Mouse (Mus musculus) left cerebral cortex, adult 11 months (tissue): Measurements from ENCODE around the gene Fgf14.
A peak's percentile ranks its signal among the peaks of the same experiment; 100 is the strongest.
"Not testable (repeated sequence)": the region's sequence is repeated elsewhere in the genome, so short reads cannot be mapped to it uniquely, and the experiment has no call there.

Experiments
- DNase-seq: peaks from one replicate; pipeline ENCODE4 v3.0.0; 2022; ENCODE audit warnings: low spot score

Gene Fgf14

GRCm38 (mm10) chr14:124676506-124677177 lies at the start of gene Fgf14:
Gene Fgf14, minus strand, starts transcription at chr14:124677127.
- no peak for DNase-seq

GRCm38 (mm10) chr14:124677379-124677778 lies 452 bp upstream of the Fgf14 start:
- DNase-seq, result peak; percentile 67

- DNase-seq, result peak; percentile 52
Measured at GRCm38 (mm10) chr14:124675654-124676505, 1.0 kb downstream of the Fgf14 start.

GRCm38 (mm10) chr14:124675142-124675653 lies 1.7 kb downstream of the Fgf14 start:
- peak; percentile 39 for DNase-seq

- DNase-seq, result no peak
Measured at GRCm38 (mm10) chr14:124674536-124675141, 2.3 kb downstream of the Fgf14 start.

GRCm38 (mm10) chr14:124669739-124670138 lies 7.2 kb downstream of the Fgf14 start:
- no peak for DNase-seq

- no peak for DNase-seq
Measured at GRCm38 (mm10) chr14:124642822-124643221, 34.1 kb downstream of the Fgf14 start.

GRCm38 (mm10) chr14:124634881-124635280 lies 42.0 kb downstream of the Fgf14 start:
- no peak for DNase-seq

- peak; percentile 16 for DNase-seq
Measured at GRCm38 (mm10) chr14:124613473-124613872, 63.5 kb downstream of the Fgf14 start.

GRCm38 (mm10) chr14:124606036-124606711 lies 70.8 kb downstream of the Fgf14 start:
- DNase-seq, result no peak

GRCm38 (mm10) chr14:124605031-124605743 lies 71.7 kb downstream of the Fgf14 start:
- DNase-seq, result no peak

GRCm38 (mm10) chr14:124576571-124576970 lies 100.4 kb downstream of the Fgf14 start:
- no peak for DNase-seq

GRCm38 (mm10) chr14:124575130-124575885 lies 101.6 kb downstream of the Fgf14 start:
- DNase-seq, result peak; percentile 17

- DNase-seq, result no peak
Measured at GRCm38 (mm10) chr14:124566445-124566844, 110.5 kb downstream of the Fgf14 start.

- no peak for DNase-seq
Measured at GRCm38 (mm10) chr14:124561544-124561943, 115.4 kb downstream of the Fgf14 start.

- no peak for DNase-seq
Measured at GRCm38 (mm10) chr14:124536106-124536505, 140.8 kb downstream of the Fgf14 start.

- not testable (repeated sequence) for DNase-seq
Measured at GRCm38 (mm10) chr14:124535376-124535775, 141.6 kb downstream of the Fgf14 start.

- DNase-seq, result no peak
Measured at GRCm38 (mm10) chr14:124532051-124532450, 144.9 kb downstream of the Fgf14 start.

GRCm38 (mm10) chr14:124512009-124512408 lies 164.9 kb downstream of the Fgf14 start:
- no peak for DNase-seq

GRCm38 (mm10) chr14:124488971-124489370 lies 188.0 kb downstream of the Fgf14 start:
- no peak for DNase-seq

GRCm38 (mm10) chr14:124485261-124485660 lies 191.7 kb downstream of the Fgf14 start:
- no peak for DNase-seq
